Mouse (Mus musculus): ENCODE results near the gene Uqcrh. TPM values are rescaled to one million over a fixed set of nuclear protein-coding genes. Genes with fewer than 3 reads are reported as not detected.

Gene Uqcrh
- polyA plus RNA-seq, 1 experiment from 2014 or later = 296 TPM

Other genes starting within 250 kb of the Uqcrh start
- 7.8 and 10.2 TPM in 2 replicates for gene Mob3c, start 247.0 kb downstream of the Uqcrh start, polyA plus RNA-seq (2015; fragmentation: Nextera tagmentation; extraction: Ambion mirVana)
- 30.7 and 30.9 TPM in 2 replicates for gene Mknk1, start 235.9 kb downstream of the Uqcrh start, polyA plus RNA-seq (2015; fragmentation: Nextera tagmentation; extraction: Ambion mirVana)
- gene Kncn, start 190.7 kb downstream of the Uqcrh start, polyA plus RNA-seq (2015; fragmentation: Nextera tagmentation; extraction: Ambion mirVana) = not detected in 2 replicates
- not detected in 2 replicates for gene 6430628N08Rik, start 184.4 kb downstream of the Uqcrh start, polyA plus RNA-seq (2015; fragmentation: Nextera tagmentation; extraction: Ambion mirVana)
- gene Dmbx1, start 135.1 kb downstream of the Uqcrh start, polyA plus RNA-seq (2015; fragmentation: Nextera tagmentation; extraction: Ambion mirVana) = not detected in 2 replicates
- 12.2 and 14.5 TPM in 2 replicates for gene Faah, start 57.1 kb downstream of the Uqcrh start, polyA plus RNA-seq (2015; fragmentation: Nextera tagmentation; extraction: Ambion mirVana)
- 8.6 and 8.9 TPM in 2 replicates for gene Nsun4, start 21.2 kb downstream of the Uqcrh start, polyA plus RNA-seq (2015; fragmentation: Nextera tagmentation; extraction: Ambion mirVana)
- 24.3 and 26.1 TPM in 2 replicates for gene Lrrc41, start 198 bp upstream of the Uqcrh start, polyA plus RNA-seq (2015; fragmentation: Nextera tagmentation; extraction: Ambion mirVana)
- gene Rad54l, start 48.6 kb upstream of the Uqcrh start, polyA plus RNA-seq (2015; fragmentation: Nextera tagmentation; extraction: Ambion mirVana) = 23.1 and 23.7 TPM in 2 replicates
- gene Pomgnt1, start 48.8 kb upstream of the Uqcrh start, polyA plus RNA-seq (2015; fragmentation: Nextera tagmentation; extraction: Ambion mirVana) = 10.4 and 11.8 TPM in 2 replicates
- 0.26 and 0.38 TPM in 2 replicates for gene Lurap1, start 76.3 kb upstream of the Uqcrh start, polyA plus RNA-seq (2015; fragmentation: Nextera tagmentation; extraction: Ambion mirVana)
- gene Tspan1, start 92.5 kb upstream of the Uqcrh start, polyA plus RNA-seq (2015; fragmentation: Nextera tagmentation; extraction: Ambion mirVana) = 0.27 TPM in 1 of 2 replicates, not detected in the other
- gene 1700042G07Rik, start 98.3 kb upstream of the Uqcrh start, polyA plus RNA-seq (2015; fragmentation: Nextera tagmentation; extraction: Ambion mirVana) = not detected in 2 replicates
- gene Gm49337, start 98.3 kb upstream of the Uqcrh start, polyA plus RNA-seq (2015; fragmentation: Nextera tagmentation; extraction: Ambion mirVana) = not detected in 2 replicates
- 0.61 and 0.72 TPM in 2 replicates for gene Pik3r3, start 146.5 kb upstream of the Uqcrh start, polyA plus RNA-seq (2015; fragmentation: Nextera tagmentation; extraction: Ambion mirVana)

Measured in liver, embryonic 16.5 days (tissue).